Mouse (Mus musculus): ENCODE data around the gene Cyb5rl. TPM values are rescaled to one million over a fixed set of nuclear protein-coding genes. Genes with fewer than 3 reads are reported as not detected.
"Not testable (repeated sequence)": the region's sequence is repeated elsewhere in the genome, so short reads cannot be mapped to it uniquely, and the experiment has no call there.

Cyb5rl gene
- total and polyA plus RNA-seq, 2 experiments from 2014 or later, result 5.8 to 33.0 TPM

DNA sequence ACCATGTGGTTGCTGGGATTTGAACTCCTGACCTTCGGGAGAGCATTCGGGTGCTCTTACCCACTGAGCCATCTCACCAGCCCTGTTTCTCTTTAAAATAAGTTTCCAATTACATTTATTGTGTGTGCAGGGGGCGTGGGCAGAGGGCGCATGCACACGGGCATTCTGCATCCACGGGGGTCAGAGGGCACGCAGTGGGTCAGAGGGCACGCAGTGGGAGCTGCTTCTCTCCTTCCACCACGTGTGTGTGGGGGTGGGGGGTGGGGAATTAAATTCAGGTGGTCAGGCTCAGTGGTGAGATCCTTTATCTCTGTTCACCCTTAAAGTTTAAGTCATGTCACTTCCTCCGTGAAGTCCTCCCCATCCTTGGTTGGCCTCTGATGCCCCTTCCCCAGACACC is 31.6 kb downstream of the Cyb5rl start:
- ATAC-seq (ENCODE audit: insufficient read depth, low read depth) (no peak), DNase-seq (ENCODE audit: low spot score) (no peak)
- H3K27ac ChIP-seq (ENCODE audit: low read depth), result no peak overlapping the region
- H3K27me3 ChIP-seq (ENCODE audit: control insufficient read depth, insufficient read depth, low read length), result peaks cover 4% of the 10 kb centered on the region; the same call in 1 of the 2 replicates
- no peaks in the 10 kb centered on the region for H3K9me3 ChIP-seq (replicated peaks; ENCODE audit: control insufficient read depth, low read length)
- no peak overlapping the region for H3K4me3 ChIP-seq (ENCODE audit: low read depth, low read length)
- H3K4me1 ChIP-seq (ENCODE audit: control insufficient read depth, insufficient read depth), result no peaks in the 10 kb centered on the region
- no peak overlapping the region for H3K4me2 ChIP-seq (ENCODE audit: low read depth, low read length)
- no peaks in the 10 kb centered on the region for H3K36me3 ChIP-seq (replicated peaks; ENCODE audit: control insufficient read depth, insufficient read depth, low read length)
- TF ChIP-seq EP300 (IDR thresholded peaks at IDR 0.05; ENCODE audit: low read depth) (no peak), CTCF (IDR thresholded peaks at IDR 0.05; ENCODE audit: low read depth) (no peak)
- 84% methylated on average over 10 of the region's 10 CpGs for WGBS
- no peak overlapping the region for H3K9ac ChIP-seq (replicated peaks; ENCODE audit: low read depth, low read length)

DNA sequence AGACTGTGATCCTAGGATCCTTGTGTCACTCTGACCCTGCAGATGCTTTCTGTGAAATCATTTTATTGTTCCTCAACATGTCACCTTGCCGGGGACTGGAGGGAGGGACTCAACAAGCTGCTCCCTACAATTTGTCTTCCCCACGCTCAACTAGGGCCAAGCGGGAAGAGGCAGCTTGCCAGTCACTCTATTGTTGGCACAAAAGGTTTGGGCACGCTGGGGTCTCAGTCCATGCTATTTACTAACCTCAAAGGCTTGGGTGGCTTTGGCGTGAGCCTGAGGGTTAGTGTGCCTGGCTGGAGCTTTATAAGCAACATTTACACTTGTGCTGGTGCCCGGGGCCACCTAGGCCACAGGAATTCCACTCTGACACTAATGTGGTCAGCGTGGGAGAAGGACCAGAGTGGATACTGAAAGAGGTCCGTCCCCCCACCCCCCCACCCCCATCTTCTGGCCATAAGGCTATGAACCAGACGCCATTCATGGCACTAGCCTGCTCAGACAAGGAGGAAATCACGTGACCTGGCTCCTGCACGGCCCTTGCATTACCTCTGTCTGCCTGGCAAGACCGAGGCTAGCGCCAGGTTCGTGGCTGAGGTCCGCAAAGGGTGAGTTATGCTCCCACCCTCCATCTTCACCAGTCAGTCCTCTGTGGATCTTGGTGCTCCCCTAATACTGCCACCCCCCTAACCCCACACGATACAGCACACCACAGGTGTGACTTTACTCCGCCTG is 32.2 kb downstream of the Cyb5rl start:
- Histone ChIP-seq H3K4me1 (ENCODE audit: control insufficient read depth, insufficient read depth) (no peaks in the 10 kb centered on the region), H3K4me2 (ENCODE audit: low read depth, low read length) (no peak overlapping the region), H3K27ac (ENCODE audit: low read depth) (no peak overlapping the region), H3K27me3 (ENCODE audit: control insufficient read depth, insufficient read depth, low read length) (peaks cover 4% of the 10 kb centered on the region; the same call in 1 of the 2 replicates), H3K9me3 (replicated peaks; ENCODE audit: control insufficient read depth, low read length) (no peaks in the 10 kb centered on the region), H3K36me3 (replicated peaks; ENCODE audit: control insufficient read depth, insufficient read depth, low read length) (no peaks in the 10 kb centered on the region), H3K4me3 (ENCODE audit: low read depth, low read length) (no peak overlapping the region), H3K9ac (replicated peaks; ENCODE audit: low read depth, low read length) (no peak overlapping the region)
- 77% methylated on average over 17 of the region's 17 CpGs for WGBS
- TF ChIP-seq CTCF (IDR thresholded peaks at IDR 0.05; ENCODE audit: low read depth) (no peak), EP300 (IDR thresholded peaks at IDR 0.05; ENCODE audit: low read depth) (no peak)
- ATAC-seq (ENCODE audit: insufficient read depth, low read depth) (no peak), DNase-seq (ENCODE audit: low spot score) (no peak)

DNA sequence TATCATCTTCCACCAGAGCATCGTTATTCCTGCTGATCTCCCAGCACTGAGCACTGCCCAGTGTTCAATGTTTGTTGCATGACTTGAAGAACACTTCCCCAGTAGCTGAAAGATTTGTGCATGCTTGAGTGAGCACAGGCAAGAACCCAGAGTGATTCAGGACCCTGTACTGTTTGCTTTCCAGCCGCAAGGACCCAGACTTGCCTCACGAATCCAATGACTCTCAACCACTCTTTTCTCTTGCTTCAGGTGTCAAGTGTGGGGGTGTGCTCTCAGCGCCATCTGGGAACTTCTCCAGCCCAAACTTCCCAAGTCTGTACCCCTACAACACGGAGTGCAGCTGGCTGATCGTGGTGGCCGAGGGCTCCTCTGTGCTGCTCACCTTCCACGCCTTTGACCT is 35.4 kb downstream of the Cyb5rl start:
- TF ChIP-seq CTCF (IDR thresholded peaks at IDR 0.05; ENCODE audit: low read depth), result no peak
- no peak for TF ChIP-seq EP300 (IDR thresholded peaks at IDR 0.05; ENCODE audit: low read depth)
- Histone ChIP-seq H3K9ac (replicated peaks; ENCODE audit: low read depth, low read length) (no peak overlapping the region), H3K4me2 (ENCODE audit: low read depth, low read length) (no peak overlapping the region), H3K27me3 (ENCODE audit: control insufficient read depth, insufficient read depth, low read length) (peaks cover 4% of the 10 kb centered on the region; the same call in 1 of the 2 replicates), H3K4me1 (ENCODE audit: control insufficient read depth, insufficient read depth) (no peaks in the 10 kb centered on the region), H3K36me3 (replicated peaks; ENCODE audit: control insufficient read depth, insufficient read depth, low read length) (no peaks in the 10 kb centered on the region), H3K9me3 (replicated peaks; ENCODE audit: control insufficient read depth, low read length) (no peaks in the 10 kb centered on the region), H3K27ac (ENCODE audit: low read depth) (no peak overlapping the region), H3K4me3 (ENCODE audit: low read depth, low read length) (no peak overlapping the region)
- ATAC-seq (ENCODE audit: insufficient read depth, low read depth) (no peak), DNase-seq (ENCODE audit: low spot score) (no peak)
- WGBS, result 76% methylated on average over 8 of the region's 8 CpGs

DNA sequence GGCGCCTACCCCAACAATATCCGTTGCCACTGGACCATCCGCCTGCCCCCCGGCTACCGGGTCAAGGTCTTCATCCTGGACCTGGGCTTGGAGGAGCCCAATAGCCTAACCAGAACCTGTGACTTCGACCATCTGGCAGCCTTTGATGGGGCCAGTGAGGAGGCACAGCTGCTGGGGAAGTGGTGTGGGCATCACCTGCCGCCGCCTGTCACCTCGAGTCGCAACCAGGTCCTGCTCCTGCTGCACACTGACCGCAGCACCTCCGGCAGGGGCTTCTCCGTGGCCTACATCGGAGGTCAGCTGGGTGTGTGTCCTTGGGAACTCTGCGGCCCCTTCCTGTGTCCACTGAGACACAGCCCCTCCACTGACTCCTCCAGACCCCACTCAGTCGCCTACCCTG is 40.0 kb downstream of the Cyb5rl start:
- ATAC-seq (ENCODE audit: insufficient read depth, low read depth) (no peak), DNase-seq (ENCODE audit: low spot score) (no peak)
- H3K4me3 ChIP-seq (ENCODE audit: low read depth, low read length), result no peak overlapping the region
- H3K4me1 ChIP-seq (ENCODE audit: control insufficient read depth, insufficient read depth), result no peaks in the 10 kb centered on the region
- no peak overlapping the region for H3K9ac ChIP-seq (replicated peaks; ENCODE audit: low read depth, low read length)
- TF ChIP-seq EP300 (IDR thresholded peaks at IDR 0.05; ENCODE audit: low read depth), result no peak
- no peak for TF ChIP-seq CTCF (IDR thresholded peaks at IDR 0.05; ENCODE audit: low read depth)
- WGBS, result 85% methylated on average over 16 of the region's 16 CpGs
- H3K4me2 ChIP-seq (ENCODE audit: low read depth, low read length), result no peak overlapping the region
- H3K27me3 ChIP-seq (ENCODE audit: control insufficient read depth, insufficient read depth, low read length), result no peaks in the 10 kb centered on the region
- H3K27ac ChIP-seq (ENCODE audit: low read depth), result no peak overlapping the region
- no peaks in the 10 kb centered on the region for H3K9me3 ChIP-seq (replicated peaks; ENCODE audit: control insufficient read depth, low read length)
- H3K36me3 ChIP-seq (replicated peaks; ENCODE audit: control insufficient read depth, insufficient read depth, low read length), result no peaks in the 10 kb centered on the region

DNA sequence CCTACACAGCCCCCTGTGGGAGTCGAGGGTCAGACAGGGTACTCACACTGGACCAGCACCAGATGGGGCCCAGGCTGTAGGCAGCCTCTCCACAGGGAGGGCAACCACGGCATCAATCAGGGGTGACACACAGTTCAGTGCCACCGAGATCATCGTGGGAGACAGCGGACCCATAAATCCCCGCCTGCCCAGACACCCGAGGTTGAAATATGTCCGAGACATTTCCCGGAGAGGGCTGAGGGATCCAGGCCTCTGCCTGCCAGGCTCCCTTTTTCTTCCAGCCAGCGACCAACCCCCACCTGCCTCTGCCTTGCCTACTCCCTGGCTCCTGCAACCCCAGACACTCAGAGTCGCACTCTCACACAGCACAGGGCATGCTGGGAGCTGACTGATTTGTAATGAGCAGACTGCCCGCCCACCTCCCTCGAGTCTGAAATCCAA is 41.5 kb downstream of the Cyb5rl start:
- ATAC-seq (ENCODE audit: insufficient read depth, low read depth), result no peak
- no peak overlapping the region for H3K9ac ChIP-seq (replicated peaks; ENCODE audit: low read depth, low read length)

DNA sequence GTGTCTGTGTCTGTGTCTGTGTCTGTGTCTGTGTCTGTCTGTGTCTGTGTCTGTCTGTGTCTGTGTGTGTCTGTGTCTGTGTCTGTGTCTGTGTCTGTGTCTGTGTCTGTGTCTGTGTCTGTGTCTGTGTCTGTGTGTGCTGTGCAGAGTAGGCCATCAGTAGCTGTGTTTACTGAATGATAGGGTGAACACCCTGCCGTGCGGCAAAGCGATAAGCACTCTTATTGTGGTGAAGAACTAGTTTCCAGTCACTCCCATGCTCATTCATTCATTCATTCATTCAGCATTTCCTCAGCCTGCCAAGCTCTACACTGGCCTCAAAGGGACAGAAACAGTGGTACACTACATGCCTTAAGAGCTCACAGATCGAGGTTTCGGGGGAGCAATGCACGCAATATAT is 42.4 kb downstream of the Cyb5rl start:
- not testable (repeated sequence) for H3K9ac ChIP-seq (replicated peaks; ENCODE audit: low read depth, low read length); DNase-seq (ENCODE audit: low spot score); H3K36me3 ChIP-seq (replicated peaks; ENCODE audit: control insufficient read depth, insufficient read depth, low read length); H3K27ac ChIP-seq (ENCODE audit: low read depth); H3K27me3 ChIP-seq (ENCODE audit: control insufficient read depth, insufficient read depth, low read length); H3K4me2 ChIP-seq (ENCODE audit: low read depth, low read length); ATAC-seq (ENCODE audit: insufficient read depth, low read depth); H3K9me3 ChIP-seq (replicated peaks; ENCODE audit: control insufficient read depth, low read length); H3K4me3 ChIP-seq (ENCODE audit: low read depth, low read length); H3K4me1 ChIP-seq (ENCODE audit: control insufficient read depth, insufficient read depth)
- WGBS, result 85% methylated on average over 6 of the region's 6 CpGs

More for the DNA sequence above, 41.5 kb downstream of the Cyb5rl start:
- no peak for TF ChIP-seq CTCF (IDR thresholded peaks at IDR 0.05; ENCODE audit: low read depth)
- TF ChIP-seq EP300 (IDR thresholded peaks at IDR 0.05; ENCODE audit: low read depth), result no peak
- Histone ChIP-seq H3K36me3 (replicated peaks; ENCODE audit: control insufficient read depth, insufficient read depth, low read length) (no peaks in the 10 kb centered on the region), H3K27ac (ENCODE audit: low read depth) (no peak overlapping the region), H3K27me3 (ENCODE audit: control insufficient read depth, insufficient read depth, low read length) (peaks cover under 1% of the 10 kb centered on the region; the same call in 1 of the 2 replicates), H3K9me3 (replicated peaks; ENCODE audit: control insufficient read depth, low read length) (no peaks in the 10 kb centered on the region), H3K4me2 (ENCODE audit: low read depth, low read length) (0 out of 2 replicates have a peak overlapping the region, but pooled peaks have one; percentile 2), H3K4me1 (ENCODE audit: control insufficient read depth, insufficient read depth) (no peaks in the 10 kb centered on the region), H3K4me3 (ENCODE audit: low read depth, low read length) (no peak overlapping the region)
- 45% methylated on average over 13 of the region's 13 CpGs for WGBS
- DNase-seq (ENCODE audit: low spot score), result no peak

Data from heart, postnatal 0 days (tissue).